Mouse (Mus musculus) hindbrain, embryonic 14.5 days (tissue): Measurements from ENCODE around the gene Cldn6. TPM values are rescaled to one million over a fixed set of nuclear protein-coding genes. Genes with fewer than 3 reads are reported as not detected.
A peak's percentile ranks its signal among the peaks of the same experiment; 100 is the strongest.

Experiments used
- ATAC-seq: fragments of 200-750 bp; cut with Nextera tagmentation; 2 replicates; pipeline ENCODE4 v1.8.0; 2017; ENCODE audit warnings: moderate number of reproducible peaks, mild to moderate bottlenecking, moderate TSS enrichment, moderate library complexity; ENCODE audit not compliant: low FRiP score
- DNase-seq: peaks from one replicate; pipeline ENCODE4 v3.0.0-alpha.2; 2015; ENCODE audit warnings: low spot score
- H3K27ac ChIP-seq: fragments of 300-500 bp; sonication (generic); 2 replicates; pipeline ENCODE4 v1.5.1; 2014; ENCODE audit warnings: mild to moderate bottlenecking, moderate library complexity
- H3K27me3 ChIP-seq: fragments of 300-500 bp; sonication (generic); 2 replicates; pipeline ENCODE4 v1.6.1; 2014; ENCODE audit warnings: mild to moderate bottlenecking, low read length, mixed read lengths; ENCODE audit not compliant: control insufficient read depth, insufficient read depth
- H3K36me3 ChIP-seq: fragments of 300-500 bp; sonication (generic); replicated peaks from 2 replicates; pipeline ENCODE4 v1.6.1; 2014; ENCODE audit not compliant: control insufficient read depth, insufficient read depth
- H3K4me1 ChIP-seq: fragments of 300-500 bp; sonication (generic); replicated peaks from 2 replicates; pipeline ENCODE4 v1.6.1; 2014; ENCODE audit warnings: antibody characterized with exemption, low read length, mixed read lengths; ENCODE audit not compliant: control insufficient read depth, insufficient read depth
- H3K4me2 ChIP-seq: fragments of 300-500 bp; sonication (generic); replicated peaks from 2 replicates; pipeline ENCODE4 v1.6.1; 2014; ENCODE audit warnings: mild to moderate bottlenecking, moderate library complexity
- H3K4me3 ChIP-seq: fragments of 300-500 bp; sonication (generic); replicated peaks from 2 replicates; pipeline ENCODE4 v1.5.1; 2014; ENCODE audit warnings: mild to moderate bottlenecking, low read length
- H3K9ac ChIP-seq: fragments of 300-500 bp; sonication (generic); 2 replicates; pipeline ENCODE4 v1.6.1; 2014
- H3K9me3 ChIP-seq: fragments of 300-500 bp; sonication (generic); 2 replicates; pipeline ENCODE4 v1.6.1; 2016; ENCODE audit warnings: low read length; ENCODE audit not compliant: control insufficient read depth
- WGBS: fragments of 180-500 bp; shearing (Covaris S2); extraction: QIAGEN DNeasy Blood & Tissue Kit; methylation state at CpG from one replicate; pipeline ENCODE4 v1.1.7; 2014; 5-methylcytosine and 5-hydroxymethylcytosine counted together
- polyA plus RNA-seq: library from polyadenylated mRNA; unstranded; fragments of >200 nt; fragmentation: Nextera tagmentation; extraction: Ambion mirVana; gene quantifications from 2 replicates; pipeline ENCODE4 v1.2.1, GENCODE M21; 2014

Cldn6 gene
- polyA plus RNA-seq, 1 experiment from 2014 or later = 0.24 TPM

DNA sequence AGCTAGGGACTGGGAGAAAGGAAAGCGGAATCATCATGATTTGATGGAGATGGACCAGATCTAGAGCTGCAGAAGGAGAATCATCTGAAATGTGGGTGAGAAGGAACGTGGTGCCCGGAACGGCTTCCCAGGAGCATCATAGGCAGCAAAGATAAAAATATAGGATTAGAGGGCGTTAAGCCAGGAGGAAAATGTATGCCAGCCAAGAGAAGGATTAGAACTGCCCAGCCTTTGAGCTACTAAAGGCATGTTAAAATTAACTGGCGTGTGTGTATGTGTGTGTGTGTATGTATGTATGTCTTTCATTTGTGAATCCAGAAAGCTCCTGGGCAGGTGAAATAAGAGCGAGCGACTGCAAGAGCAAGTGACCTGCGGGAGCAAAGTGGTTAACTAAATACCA lies 24.3 kb downstream of the Cldn6 start:
- Histone ChIP-seq H3K9me3 (no peaks in the 10 kb centered on the region), H3K27ac (no peak overlapping the region), H3K27me3 (peaks cover 30% of the 10 kb centered on the region), H3K4me2 (no peak overlapping the region), H3K9ac (no peak overlapping the region), H3K4me3 (no peak overlapping the region), H3K36me3 (no peaks in the 10 kb centered on the region), H3K4me1 (no peaks in the 10 kb centered on the region; the same call in 1 of the 2 replicates)
- DNase-seq (no peak), ATAC-seq (no peak)
- 88% methylated on average over 9 of the region's 9 CpGs for WGBS

DNA sequence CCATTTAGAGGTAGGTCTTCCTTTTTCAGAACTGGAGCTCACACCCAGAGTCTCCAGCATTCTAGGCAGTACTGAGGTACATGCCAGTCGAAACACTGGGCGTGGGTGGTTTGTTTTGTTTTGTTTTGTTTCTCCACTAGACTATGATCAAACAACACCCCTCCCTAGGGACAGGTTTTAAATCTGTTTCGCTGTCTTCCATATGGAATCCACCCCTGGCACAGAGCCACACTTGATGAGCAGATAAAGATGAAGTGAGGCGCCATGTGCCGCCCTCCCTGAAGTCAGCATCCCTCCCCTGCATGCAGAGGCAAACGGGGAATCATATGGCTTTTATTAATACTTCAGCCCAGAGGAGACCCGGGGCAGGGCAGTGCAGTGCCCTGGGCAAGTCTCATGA lies 25.7 kb downstream of the Cldn6 start:
- ATAC-seq = no peak
- H3K27ac ChIP-seq = no peak overlapping the region
- no peaks in the 10 kb centered on the region for H3K9me3 ChIP-seq
- H3K9ac ChIP-seq = no peak overlapping the region
- H3K4me2 ChIP-seq = no peak overlapping the region
- WGBS = 36% methylated on average over 7 of the region's 7 CpGs
- no peak for DNase-seq
- H3K4me1 ChIP-seq = no peaks in the 10 kb centered on the region
- no peak overlapping the region for H3K4me3 ChIP-seq
- peaks cover 19% of the 10 kb centered on the region; the same call in 1 of the 2 replicates for H3K27me3 ChIP-seq
- H3K36me3 ChIP-seq = no peaks in the 10 kb centered on the region

DNA sequence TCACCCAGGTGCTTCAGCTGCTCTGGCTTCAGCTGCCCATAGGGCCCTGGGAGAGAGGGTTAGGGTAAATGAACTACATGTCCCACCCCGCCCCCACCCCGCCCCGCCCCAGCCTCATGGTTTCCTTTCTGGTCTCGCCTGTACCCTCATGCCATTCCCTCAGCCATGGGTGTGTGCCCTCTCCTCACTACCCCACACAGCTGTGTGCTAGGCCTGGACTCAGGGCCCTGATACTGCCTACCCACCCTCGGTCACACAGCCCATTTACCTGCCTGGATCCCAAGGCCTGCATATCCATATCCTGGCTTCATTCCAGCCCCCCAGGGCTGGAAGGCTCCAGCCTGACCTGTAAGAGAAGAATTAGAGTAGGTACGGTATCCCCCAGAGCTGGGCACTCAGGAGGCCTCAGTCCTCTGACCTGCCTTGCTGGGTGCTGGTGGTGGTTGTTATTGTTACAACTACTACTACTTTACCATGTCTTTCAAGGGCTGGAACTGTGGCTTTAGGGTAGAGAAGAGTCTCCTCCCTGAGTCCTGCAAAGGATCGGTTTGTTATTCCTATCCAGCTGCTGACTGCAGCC lies 26.6 kb downstream of the Cldn6 start:
- Histone ChIP-seq H3K9me3 (no peaks in the 10 kb centered on the region), H3K27ac (no peak overlapping the region), H3K4me3 (no peak overlapping the region), H3K4me2 (no peak overlapping the region), H3K9ac (no peak overlapping the region), H3K4me1 (no peaks in the 10 kb centered on the region), H3K27me3 (peaks cover 23% of the 10 kb centered on the region; the same call in 1 of the 2 replicates), H3K36me3 (no peaks in the 10 kb centered on the region)
- ATAC-seq = 0 out of 2 replicates have a peak, but pooled peaks have one; percentile 28
- DNase-seq = no peak
- 81% methylated on average over 7 of the region's 7 CpGs for WGBS

DNA sequence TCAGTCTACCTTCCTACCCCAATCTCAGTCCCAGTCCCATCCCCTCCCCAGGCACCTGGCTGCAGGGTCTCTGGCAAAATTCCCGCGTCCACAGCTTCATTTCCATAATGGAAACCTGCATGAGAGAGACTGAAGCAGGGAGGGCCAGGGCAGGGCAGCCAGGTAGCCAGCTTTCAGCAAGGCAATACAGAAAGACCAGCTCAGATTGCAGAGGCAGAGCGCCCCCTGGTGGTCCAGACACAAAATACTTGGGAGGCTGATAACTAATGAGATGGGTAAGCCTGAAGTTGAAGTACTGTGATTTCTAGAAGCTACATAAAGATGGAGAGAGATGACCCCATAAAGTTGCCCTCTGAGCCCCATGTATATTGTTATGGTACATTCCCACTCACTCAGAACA lies 27.2 kb downstream of the Cldn6 start:
- H3K27me3 ChIP-seq = peaks cover 19% of the 10 kb centered on the region; the same call in 1 of the 2 replicates

DNA sequence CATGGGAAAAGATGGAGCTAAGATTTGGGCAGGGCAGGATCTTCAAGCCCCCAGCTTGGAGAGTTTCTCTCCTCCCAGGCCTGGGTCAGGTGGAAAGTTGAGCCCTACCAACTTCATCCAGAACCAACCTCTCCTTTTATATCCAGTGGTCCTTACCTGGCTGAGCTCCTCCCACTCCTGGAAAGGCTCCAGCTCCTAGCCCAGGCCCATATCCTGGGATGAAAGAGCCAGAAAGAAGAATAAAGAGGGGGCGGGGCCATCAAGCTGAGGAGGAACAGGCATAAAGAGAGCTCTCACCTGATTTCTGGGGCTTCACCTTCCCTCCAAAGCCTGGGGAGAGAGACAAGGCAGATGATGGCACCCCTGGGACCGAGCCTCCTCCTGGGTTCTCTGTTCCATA lies 38.0 kb downstream of the Cldn6 start:
- 50% methylated on average over 2 of the region's 2 CpGs for WGBS
- Histone ChIP-seq H3K27ac (no peak overlapping the region), H3K4me1 (no peaks in the 10 kb centered on the region), H3K27me3 (no peaks in the 10 kb centered on the region), H3K9me3 (no peaks in the 10 kb centered on the region), H3K4me2 (no peak overlapping the region), H3K36me3 (no peaks in the 10 kb centered on the region), H3K9ac (no peak overlapping the region), H3K4me3 (no peak overlapping the region)
- ATAC-seq = no peak
- DNase-seq = no peak

More for the DNA sequence above, 27.2 kb downstream of the Cldn6 start:
- Histone ChIP-seq H3K4me3 (no peak overlapping the region), H3K27ac (no peak overlapping the region), H3K9ac (no peak overlapping the region), H3K4me1 (no peaks in the 10 kb centered on the region), H3K36me3 (no peaks in the 10 kb centered on the region), H3K4me2 (no peak overlapping the region), H3K9me3 (no peaks in the 10 kb centered on the region)
- 0% methylated on average over 3 of the region's 3 CpGs for WGBS
- peak; percentile 47 for ATAC-seq
- DNase-seq = peak; percentile 85

DNA sequence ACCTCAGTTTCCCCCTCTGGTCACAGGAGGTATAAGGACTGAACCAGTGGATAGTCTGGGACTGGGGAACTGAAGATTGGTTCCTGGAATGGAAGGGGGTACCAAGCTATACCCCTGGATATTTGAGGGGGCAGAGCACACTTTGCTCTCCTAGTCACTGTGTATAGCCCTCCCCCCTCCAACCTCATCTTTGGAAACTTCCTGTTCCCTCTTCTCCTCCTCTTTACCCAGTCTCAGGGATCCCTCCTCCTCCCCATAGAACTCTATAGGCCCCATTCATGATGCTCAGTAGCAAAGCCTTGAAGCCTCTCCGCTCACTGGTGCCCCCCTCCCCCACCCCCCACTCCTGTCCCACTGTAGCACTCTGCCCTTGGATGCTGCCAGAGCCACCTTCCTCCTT lies 40.4 kb downstream of the Cldn6 start:
- WGBS = 33% methylated on average over 1 of the region's 1 CpGs
- H3K9me3 ChIP-seq = no peaks in the 10 kb centered on the region
- no peak overlapping the region for H3K4me3 ChIP-seq
- H3K36me3 ChIP-seq = no peaks in the 10 kb centered on the region
- no peak overlapping the region for H3K4me2 ChIP-seq
- DNase-seq (no peak), ATAC-seq (no peak; the same call in 1 of the 2 replicates)
- no peak overlapping the region for H3K9ac ChIP-seq
- no peaks in the 10 kb centered on the region for H3K4me1 ChIP-seq
- H3K27ac ChIP-seq = no peak overlapping the region
- no peaks in the 10 kb centered on the region for H3K27me3 ChIP-seq

DNA sequence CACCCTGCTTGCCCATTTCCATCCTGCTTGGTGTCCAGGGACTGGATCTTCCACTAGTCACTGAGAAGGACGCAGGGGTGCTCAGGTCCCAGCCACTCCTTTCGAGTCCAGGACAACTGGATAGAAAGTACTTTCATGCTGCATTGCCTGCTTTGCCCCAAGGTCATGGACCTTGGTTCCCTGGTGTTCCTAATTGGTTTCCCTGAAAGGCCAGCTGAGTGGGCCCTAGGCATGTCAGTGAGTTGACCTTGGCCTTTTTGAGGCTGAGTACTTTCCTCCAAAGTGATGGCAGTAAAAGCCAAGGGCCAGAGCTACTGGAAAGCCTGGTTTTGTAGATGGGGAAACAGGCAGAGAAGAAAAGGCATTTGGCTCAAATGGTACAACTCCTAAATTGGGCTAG lies 42.8 kb downstream of the Cldn6 start:
- ATAC-seq (no peak), DNase-seq (no peak)
- peaks cover 3% of the 10 kb centered on the region; the same call in 1 of the 2 replicates for H3K4me1 ChIP-seq
- WGBS = 87% methylated on average over 2 of the region's 2 CpGs
- no peaks in the 10 kb centered on the region for H3K36me3 ChIP-seq
- no peak overlapping the region for H3K4me3 ChIP-seq
- H3K9ac ChIP-seq = no peak overlapping the region
- no peak overlapping the region for H3K4me2 ChIP-seq
- H3K27me3 ChIP-seq = no peaks in the 10 kb centered on the region
- H3K27ac ChIP-seq = no peak overlapping the region
- no peaks in the 10 kb centered on the region for H3K9me3 ChIP-seq

DNA sequence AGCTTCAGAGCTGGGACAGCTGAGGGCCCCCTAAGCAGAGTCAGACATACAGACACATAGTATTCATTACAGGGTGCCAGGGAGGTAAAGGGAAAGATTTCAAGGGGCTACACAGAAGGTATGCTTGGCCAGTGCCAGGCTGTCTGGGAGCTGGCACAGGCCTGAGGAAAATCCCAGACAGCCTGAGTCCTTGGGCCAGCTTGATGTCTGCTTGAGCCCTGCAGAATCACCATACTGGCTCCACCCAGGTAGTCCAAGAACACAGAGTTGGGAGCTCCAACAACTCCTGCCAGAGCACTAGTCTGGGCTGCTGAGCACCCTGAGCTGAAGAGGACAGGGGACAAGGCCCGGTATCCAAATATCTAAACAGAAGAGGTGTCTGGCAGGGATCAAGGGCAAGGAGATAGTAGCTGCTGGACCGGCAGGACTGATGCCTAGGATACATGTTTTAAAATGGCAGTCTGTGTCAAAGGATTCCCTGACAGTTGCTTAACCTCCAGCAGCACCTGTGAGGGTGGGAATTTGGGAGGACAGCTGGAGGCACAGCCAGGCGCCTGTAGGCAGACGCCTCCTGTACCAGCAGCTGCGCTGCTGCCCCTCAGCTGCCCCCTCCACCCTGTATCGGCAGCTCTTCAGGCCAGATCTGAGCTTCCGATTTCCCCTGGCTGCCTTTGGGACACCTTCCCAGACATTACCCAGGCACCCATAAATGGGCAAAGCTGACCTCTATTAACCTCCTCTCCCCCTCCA lies 43.5 kb downstream of the Cldn6 start, which contains the start of gene 1520401A03Rik:
TSS of gene 1520401A03Rik (minus strand) at position 408 of the 750 bp plus-strand sequence.
- H3K27ac ChIP-seq = no peak within 1 kb of the TSS
- no peak within 1 kb of the TSS for H3K4me3 ChIP-seq
- H3K4me2 ChIP-seq = no peak within 1 kb of the TSS
- WGBS = 70% methylated on average over 7 of the region's 7 CpGs
- no peak for ATAC-seq
- H3K9me3 ChIP-seq = no peaks in the 10 kb centered on the region
- no peak within 1 kb of the TSS for H3K9ac ChIP-seq
- H3K27me3 ChIP-seq = no peaks in the 10 kb centered on the region
- DNase-seq = no peak
- peaks cover 3% of the 10 kb centered on the region; the same call in 1 of the 2 replicates for H3K4me1 ChIP-seq
- no peaks in the 10 kb centered on the region for H3K36me3 ChIP-seq

DNA sequence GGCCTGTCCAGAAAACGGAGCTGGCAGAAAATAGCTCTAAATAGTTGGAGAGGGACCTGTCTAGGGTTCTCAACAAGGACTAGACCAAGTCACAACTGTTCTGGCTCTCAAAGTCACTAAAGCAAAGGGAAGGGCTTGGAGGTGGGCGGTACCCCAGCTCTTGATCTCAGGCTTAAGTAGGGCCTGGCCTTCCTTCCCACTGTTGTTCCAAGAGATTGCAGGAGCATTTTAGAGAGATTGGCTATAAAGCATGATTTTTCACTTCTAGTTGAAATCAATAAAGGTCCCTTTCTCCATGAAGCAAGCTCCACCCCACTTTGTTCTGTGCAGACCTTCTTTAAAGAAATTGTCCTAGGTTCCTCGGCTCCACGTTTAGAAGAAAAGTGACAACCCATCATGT lies 46.4 kb downstream of the Cldn6 start:
- Histone ChIP-seq H3K4me2 (peak overlapping the region; percentile 94), H3K27me3 (no peaks in the 10 kb centered on the region), H3K9ac (peak overlapping the region; percentile 65), H3K4me1 (peaks cover 3% of the 10 kb centered on the region; the same call in 1 of the 2 replicates), H3K9me3 (no peaks in the 10 kb centered on the region), H3K4me3 (peak overlapping the region; percentile 95), H3K27ac (no peak overlapping the region), H3K36me3 (no peaks in the 10 kb centered on the region)
- no peak for DNase-seq
- 67% methylated on average over 4 of the region's 4 CpGs for whole genome bisulfite sequencing
- no peak for ATAC-seq
